Mouse (Mus musculus) megakaryocyte progenitor cell, adult 5-6 weeks (primary cell): ENCODE data around the gene Gkn2. TPM values are rescaled to one million over a fixed set of nuclear protein-coding genes. Genes with fewer than 3 reads are reported as not detected.
A peak's percentile ranks its signal among the peaks of the same experiment; 100 is the strongest.

Experiments
- ATAC-seq: replicated peaks from 2 replicates; pipeline ENCODE4 v1.8.0; 2016; ENCODE audit warnings: mild to moderate bottlenecking, moderate TSS enrichment, inconsistent platforms; ENCODE audit not compliant: poor library complexity
- total RNA-seq, 2 experiments: library from RNA; stranded (forward) in 1 of 2; stranded (reverse) in 1 of 2; fragments of 157-497, 149-512 nt in 1 of 2; fragments of 200-1000 nt in 1 of 2; gene quantifications; 2 replicates each; pipeline versions ENCODE4 v1.2.3 to v1.2.4; 2015 to 2017

Gkn2 gene
- total RNA-seq, 2 experiments from 2014 or later, result not detected

DNA sequence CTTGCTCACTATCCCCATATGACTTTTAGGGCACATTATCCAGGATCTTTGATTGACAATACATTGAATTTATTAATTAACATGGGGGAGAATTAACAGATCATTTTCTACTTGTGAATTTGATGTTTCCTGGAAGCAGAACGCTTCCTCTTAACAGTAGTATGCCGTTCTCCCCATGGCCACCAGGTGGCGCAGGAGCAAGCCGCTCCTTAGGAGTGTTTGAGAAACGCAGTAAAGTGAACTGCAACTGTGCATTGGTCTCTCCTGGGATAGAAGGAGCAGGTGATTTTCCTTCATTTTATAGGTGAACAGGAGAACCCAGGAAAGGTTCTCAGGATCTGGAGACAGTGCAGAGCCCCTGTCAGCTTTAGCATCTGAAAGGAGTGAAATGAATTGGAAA lies 26.0 kb downstream of the Gkn2 start:
- ATAC-seq, result peak; percentile 87

DNA sequence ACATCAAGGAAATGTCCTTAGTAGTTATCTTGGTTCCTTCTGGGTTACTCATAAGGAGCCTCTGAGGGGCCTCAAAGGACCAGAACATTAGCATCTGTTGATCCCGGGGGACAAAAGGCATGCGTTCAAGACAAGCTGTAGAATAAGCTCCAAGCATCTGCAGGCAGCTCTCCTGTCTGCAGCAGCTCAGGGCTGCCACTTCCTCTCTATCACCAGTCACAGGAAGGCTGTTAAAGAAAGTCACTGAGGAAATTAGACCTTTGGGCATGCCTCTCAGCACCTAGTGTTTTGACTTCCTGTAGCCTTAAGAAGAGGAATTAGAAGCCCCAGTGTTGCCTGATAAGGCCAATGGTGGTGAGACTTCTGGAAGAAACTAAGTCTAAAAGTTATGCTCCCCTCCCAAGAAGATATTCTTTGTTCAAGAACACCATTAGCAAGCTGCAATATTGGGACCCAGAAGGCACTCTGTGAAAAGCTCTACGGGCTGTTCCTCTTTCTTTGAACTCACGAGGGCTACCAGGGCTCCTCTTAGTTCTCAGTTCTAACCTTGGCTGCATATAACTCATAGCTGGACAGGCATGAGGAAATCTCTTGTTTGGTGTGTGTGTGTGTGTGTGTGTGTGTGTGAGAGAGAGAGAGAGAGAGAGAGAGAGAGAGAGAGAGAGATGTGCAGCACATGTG lies 26.9 kb downstream of the Gkn2 start:
- peak; percentile 71 for ATAC-seq

DNA sequence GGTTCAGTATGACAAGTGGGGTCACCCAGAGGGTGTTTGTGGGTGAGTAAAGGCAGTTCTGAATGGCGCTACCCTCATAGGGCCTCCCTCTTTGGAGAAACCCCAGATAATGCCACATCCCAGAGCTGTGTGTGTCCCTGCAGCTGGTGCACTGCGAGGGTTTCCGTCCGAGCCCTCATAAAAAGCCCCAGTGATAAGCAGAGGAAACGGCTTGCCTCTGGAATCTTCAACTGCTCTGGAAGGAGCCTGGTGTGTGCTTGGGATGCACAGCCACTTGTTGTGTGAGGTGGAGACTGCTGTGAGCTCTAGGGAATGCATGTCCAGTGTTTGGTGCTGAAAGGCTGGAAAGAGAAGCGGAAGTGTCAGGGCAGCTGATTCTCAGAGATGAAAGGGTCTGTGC lies 28.3 kb downstream of the Gkn2 start:
- no peak for ATAC-seq

DNA sequence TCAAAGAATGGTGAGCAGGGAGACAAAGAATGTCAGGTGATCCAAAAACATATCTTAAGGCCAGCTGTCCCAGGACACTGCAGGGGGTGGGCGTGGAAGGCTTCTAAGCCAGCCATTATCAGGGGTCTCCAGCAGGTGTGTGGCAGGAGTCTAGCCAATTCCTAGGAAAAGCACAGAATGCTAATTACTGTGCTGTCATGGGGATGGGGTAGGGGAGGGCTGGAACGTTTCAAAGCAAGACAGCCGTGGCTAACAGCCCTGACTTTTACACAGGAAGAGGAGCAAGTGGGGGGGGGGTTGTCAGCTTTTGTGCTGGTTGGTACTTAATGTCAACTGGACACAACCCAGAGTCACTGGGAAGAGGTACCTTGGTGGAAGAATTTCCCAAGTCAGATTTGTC lies 38.9 kb downstream of the Gkn2 start:
- ATAC-seq, result no peak

DNA sequence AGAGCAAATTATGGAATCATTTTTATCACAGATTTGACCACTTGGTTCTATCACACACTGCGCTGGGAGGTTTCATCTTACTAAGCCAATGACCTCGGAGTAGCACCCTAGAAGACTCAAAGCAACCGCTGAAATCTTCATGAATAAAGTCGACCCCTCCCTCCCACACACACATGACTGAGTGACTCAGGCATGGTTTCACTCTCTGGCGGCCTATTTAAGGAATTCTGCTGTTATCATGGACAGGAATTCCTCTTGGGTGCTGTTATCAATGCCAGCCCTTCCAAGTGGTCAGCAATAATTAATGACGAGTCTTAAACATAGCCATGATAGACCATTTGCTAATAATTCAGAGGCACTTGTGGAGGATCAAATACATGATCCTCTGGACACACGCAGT lies 49.1 kb downstream of the Gkn2 start:
- ATAC-seq, result no peak

DNA sequence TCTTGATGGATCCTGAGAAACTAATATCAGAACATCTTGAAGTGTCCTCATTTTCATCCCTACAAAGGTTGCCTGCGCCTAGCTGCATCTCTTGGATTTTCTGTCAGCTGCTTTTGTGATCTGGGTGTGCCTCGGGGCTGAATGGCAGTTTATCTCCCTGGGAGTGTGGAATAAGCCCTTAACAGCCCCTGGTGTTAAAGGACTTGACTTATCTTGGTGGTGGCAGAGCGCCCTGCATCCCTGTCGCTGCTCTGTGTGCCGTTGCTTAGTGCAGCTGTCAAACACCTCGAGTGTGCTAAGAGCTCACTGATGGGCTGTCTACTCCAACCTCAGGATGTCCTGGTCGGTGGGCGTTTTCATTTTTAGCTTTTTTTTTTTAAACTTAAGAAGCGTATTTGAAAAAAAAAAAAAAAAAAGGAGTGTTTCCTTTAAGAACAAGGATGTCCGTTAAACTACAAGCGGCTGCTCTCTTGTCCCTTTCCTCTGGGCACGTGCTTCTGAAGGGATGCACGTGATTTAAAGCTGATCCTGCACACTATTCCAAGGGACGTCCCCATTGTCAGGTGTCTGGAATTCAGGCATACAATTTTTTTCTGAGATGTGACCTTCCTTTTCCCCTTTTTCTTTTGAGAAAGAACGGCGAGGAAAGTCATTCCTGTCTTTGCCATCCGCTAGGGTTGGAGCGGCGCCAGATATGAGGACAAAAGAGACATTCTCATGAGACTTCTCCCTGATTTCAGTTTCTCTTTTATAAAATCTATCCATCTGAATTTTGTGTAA lies 51.1 kb downstream of the Gkn2 start:
- peak; percentile 87 for ATAC-seq

DNA sequence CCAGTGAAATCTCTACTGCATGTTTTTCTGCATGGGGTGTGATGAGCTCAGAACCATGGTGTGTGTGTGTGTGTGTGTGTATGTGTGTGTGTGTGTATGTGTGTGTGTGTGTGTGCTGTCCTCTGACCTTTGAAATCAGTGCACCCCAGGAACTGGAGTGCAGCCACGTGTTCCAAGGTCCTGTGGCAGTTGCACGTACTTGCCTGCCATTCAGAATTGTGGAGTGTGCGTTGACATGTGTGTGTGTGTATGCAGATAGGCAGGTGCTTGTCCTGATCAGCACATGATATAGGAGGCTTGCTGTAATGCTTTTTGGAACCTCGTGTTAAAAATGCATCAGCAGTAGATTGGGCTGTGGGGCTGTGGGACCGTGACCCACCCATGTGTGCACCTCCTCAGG lies 53.8 kb downstream of the Gkn2 start:
- ATAC-seq, result no peak

DNA sequence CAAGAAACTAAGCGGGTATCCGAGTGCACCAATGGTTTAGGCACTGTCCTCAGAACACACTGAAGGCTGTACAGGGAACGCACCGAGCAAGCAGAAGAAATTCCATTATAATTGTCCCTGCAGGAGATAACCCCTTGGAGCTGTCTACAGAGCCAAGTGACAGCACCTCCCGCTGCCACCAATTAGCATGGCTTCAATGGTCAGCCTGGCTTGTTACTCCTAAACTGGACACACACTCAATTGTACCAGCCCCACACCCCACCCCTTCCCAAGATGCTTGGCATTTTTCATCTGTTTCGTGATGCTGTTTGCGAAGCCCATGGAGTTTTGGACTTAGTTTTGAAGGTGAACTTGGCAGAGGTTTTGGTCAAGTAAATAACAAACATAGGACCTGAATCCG lies 54.5 kb downstream of the Gkn2 start:
- ATAC-seq, result no peak

DNA sequence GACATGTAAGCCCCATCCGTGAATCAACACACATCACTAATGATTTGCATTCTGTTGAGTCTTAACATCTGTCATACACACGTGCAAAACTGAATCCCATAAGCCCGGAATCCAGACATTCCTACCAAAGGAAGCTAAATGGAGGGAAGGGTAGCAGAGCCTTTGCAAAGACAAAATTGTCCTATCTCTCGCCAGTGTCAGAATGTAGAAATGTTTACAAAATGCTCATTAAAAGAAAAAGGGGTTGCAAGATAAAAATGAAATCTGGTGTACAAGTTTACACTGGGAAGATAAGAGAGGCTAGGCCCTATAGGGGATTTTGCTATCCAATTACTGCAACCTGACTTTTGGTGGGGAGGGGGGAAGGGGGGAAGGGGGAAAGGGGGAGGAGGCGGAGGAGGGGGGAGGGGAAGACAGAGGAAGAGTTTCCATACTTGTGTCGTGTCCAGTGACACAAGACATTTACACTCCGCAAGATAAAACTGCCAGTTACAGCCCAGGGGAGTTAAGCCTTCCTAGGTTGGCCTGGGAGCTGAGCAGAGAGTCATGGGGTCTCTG lies 55.4 kb downstream of the Gkn2 start, which contains the start of gene Bmp10:
Bmp10 (plus strand) TSS at position 508 of the 558 bp plus-strand sequence.
- no peak for ATAC-seq

Other genes with a start within 250 kb of the Gkn2 start
- 1.2 and 1.5 TPM in 2 replicates for gene Antxr1, start 37.5 kb upstream of the Gkn2 start, total RNA-seq (2015)
- gene Antxr1, start 37.5 kb upstream of the Gkn2 start, total RNA-seq (2017), result 0.07 and 0.08 TPM in 2 replicates
- not detected in 2 replicates for gene Gkn1, start 22.4 kb upstream of the Gkn2 start, total RNA-seq (2015)
- gene Gkn1, start 22.4 kb upstream of the Gkn2 start, total RNA-seq (2017), result not detected in 2 replicates
- not detected in 2 replicates for gene Gkn3, start 15.6 kb downstream of the Gkn2 start, total RNA-seq (2015)
- gene Gkn3, start 15.6 kb downstream of the Gkn2 start, total RNA-seq (2017), result not detected in 2 replicates
- gene Bmp10, start 55.6 kb downstream of the Gkn2 start, total RNA-seq (2015), result not detected in 2 replicates
- gene Bmp10, start 55.6 kb downstream of the Gkn2 start, total RNA-seq (2017), result not detected in 2 replicates
- 7.0 and 11.0 TPM in 2 replicates for gene Arhgap25, start 159.9 kb downstream of the Gkn2 start, total RNA-seq (2015)
- gene Arhgap25, start 159.9 kb downstream of the Gkn2 start, total RNA-seq (2017), result 23.0 and 30.6 TPM in 2 replicates
- gene Prokr1, start 217.4 kb downstream of the Gkn2 start, total RNA-seq (2015), result 0.34 and 0.37 TPM in 2 replicates
- 0.17 and 0.24 TPM in 2 replicates for gene Prokr1, start 217.4 kb downstream of the Gkn2 start, total RNA-seq (2017)